Mouse (Mus musculus) right cerebral cortex, adult 18-20 months (tissue): ENCODE measurements around the gene Pno1.
A peak's percentile ranks its signal among the peaks of the same experiment; 100 is the strongest.

Experiments
- DNase-seq: peaks from one replicate; pipeline ENCODE4 v3.0.0; 2022; ENCODE audit warnings: mixed read lengths

Pno1 gene

DNA sequence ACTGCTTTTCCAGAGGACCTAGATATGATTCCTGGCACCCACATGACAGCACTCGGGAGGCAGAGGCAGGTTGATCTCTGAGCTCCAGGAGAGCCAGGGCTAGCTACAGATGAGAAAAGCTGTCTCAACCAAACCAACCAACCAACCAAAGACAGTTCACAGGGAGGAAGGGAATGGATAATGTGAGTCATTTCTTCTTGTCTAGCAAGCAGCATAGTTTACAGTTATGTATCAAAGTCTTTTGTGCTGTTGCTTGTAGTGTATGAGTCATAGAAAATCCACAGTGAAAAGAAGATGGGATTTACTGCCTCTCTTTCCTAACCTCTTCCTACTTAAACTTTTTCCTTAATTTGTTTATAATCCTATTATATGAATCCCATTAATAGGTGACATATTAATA lies 34.7 kb downstream of the Pno1 start:
- DNase-seq = no peak

GRCm38 (mm10) chr11:17172300-17172699 lies 39.1 kb downstream of the Pno1 start:
- DNase-seq = no peak

GRCm38 (mm10) chr11:17170938-17171729 lies 40.2 kb downstream of the Pno1 start:
- DNase-seq = no peak

GRCm38 (mm10) chr11:17169262-17169661 lies 42.1 kb downstream of the Pno1 start:
- DNase-seq = no peak

- no peak for DNase-seq
These were observed 44.7 kb downstream of the Pno1 start for GRCm38 (mm10) chr11:17166627-17167026.

- DNase-seq = no peak
These were observed 47.4 kb downstream of the Pno1 start for GRCm38 (mm10) chr11:17163956-17164355.

- peak; percentile 66 for DNase-seq
These were observed 51.1 kb downstream of the Pno1 start for GRCm38 (mm10) chr11:17160242-17160641.

DNA sequence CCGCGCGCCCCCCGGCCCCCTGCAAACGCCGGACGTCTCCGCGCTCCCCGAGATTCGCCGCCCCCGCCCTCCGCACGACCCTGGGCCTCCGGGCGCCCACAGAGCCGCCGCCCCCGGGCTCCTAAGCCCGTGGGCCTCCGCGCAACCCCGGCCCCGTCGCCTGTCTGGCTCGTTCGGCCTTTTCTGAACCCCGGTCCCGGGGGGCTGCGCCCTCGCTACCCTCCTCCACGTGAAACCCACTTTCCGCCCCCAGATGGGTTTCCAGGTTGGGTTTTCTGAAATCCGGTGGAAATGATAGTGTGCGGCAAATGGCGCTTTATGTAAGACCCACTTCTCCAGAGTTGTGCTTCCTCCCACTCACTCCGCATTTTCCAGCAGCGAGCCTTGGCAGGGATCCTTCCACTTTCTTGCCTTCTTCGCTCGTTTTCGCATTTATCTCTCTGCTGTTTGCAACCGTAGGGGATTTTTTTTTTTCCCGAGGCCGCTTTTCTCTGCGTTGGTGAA lies 51.6 kb downstream of the Pno1 start:
- DNase-seq = peak; percentile 80

- DNase-seq = peak; percentile 98
These were observed 52.3 kb downstream of the Pno1 start, which contains the start of gene Ppp3r1 for GRCm38 (mm10) chr11:17158858-17159737. TSS of gene Ppp3r1 (plus strand) at chr11:17159263.
